Mouse (Mus musculus) E14TG2a.4 (cell line): Measurements from ENCODE around the gene Lgals7.

ENCODE experiments used
- H3K27me3 ChIP-seq: 2 replicates; pipeline ENCODE4 v1.6.1; 2014; ENCODE audit warnings: low read length, control low read depth; ENCODE audit not compliant: insufficient read depth
- H3K36me3 ChIP-seq: 2 replicates; pipeline ENCODE4 v1.6.1; 2014; ENCODE audit warnings: low read length, control low read depth; ENCODE audit not compliant: insufficient read depth
- H3K4me1 ChIP-seq: replicated peaks from 2 replicates; pipeline ENCODE4 v1.6.1; 2014; ENCODE audit warnings: low read depth, low read length, control low read depth
- H3K4me3 ChIP-seq: replicated peaks from 2 replicates; pipeline ENCODE4 v1.5.1; 2014; ENCODE audit warnings: mild to moderate bottlenecking, low read length
- H3K9me3 ChIP-seq: 2 replicates; pipeline ENCODE4 v1.6.1; 2014; ENCODE audit warnings: low read length, control low read depth
- CTCF ChIP-seq: conservative IDR thresholded peaks from 2 replicates; pipeline ENCODE4 v1.5.1; 2014; ENCODE audit warnings: low read length
- NANOG ChIP-seq: IDR thresholded peaks from 2 replicates; pipeline ENCODE4 v1.6.1; 2014; ENCODE audit warnings: borderline replicate concordance, low read length, mixed read lengths
- POU5F1 ChIP-seq: IDR thresholded peaks from 2 replicates; pipeline ENCODE4 v1.6.1; 2014; ENCODE audit warnings: low read length, borderline replicate concordance

Lgals7 gene

DNA sequence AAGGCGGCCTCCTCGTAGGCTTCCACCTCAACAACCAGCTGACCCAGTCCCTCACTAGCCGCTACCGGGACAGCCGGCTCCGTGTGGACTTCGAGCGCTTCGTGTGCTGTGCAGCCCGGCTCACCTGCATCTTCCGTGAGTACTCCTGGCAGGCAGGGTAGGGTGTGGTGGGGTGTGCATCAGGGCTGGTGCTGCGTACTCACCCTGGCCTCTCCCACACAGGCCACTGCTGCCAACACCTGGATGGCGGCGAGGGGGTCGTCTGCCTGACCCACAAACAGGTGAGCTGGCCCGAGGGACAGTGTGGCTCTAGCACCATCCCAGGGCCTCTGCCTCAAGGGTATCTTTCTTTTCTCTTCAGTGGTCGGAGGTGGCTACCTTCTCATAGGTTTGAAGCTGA lies 28.9 kb downstream of the Lgals7 start:
- Histone ChIP-seq H3K4me1 (peaks cover 61% of the 10 kb centered on the region), H3K9me3 (no peaks in the 10 kb centered on the region), H3K4me3 (no peak overlapping the region), H3K36me3 (peaks cover 78% of the 10 kb centered on the region), H3K27me3 (peaks cover 20% of the 10 kb centered on the region)
- no peak for TF ChIP-seq CTCF
- TF ChIP-seq NANOG: no peak
- TF ChIP-seq POU5F1: no peak

GRCm38 (mm10) chr7:28893643-28894265 lies 30.1 kb downstream of the Lgals7 start:
- peaks cover 8% of the 10 kb centered on the region for H3K27me3 ChIP-seq
- H3K9me3 ChIP-seq: no peaks in the 10 kb centered on the region
- peaks cover 90% of the 10 kb centered on the region for H3K36me3 ChIP-seq
- TF ChIP-seq POU5F1: no peak
- no peak for TF ChIP-seq CTCF
- TF ChIP-seq NANOG: no peak
- peaks cover 59% of the 10 kb centered on the region for H3K4me1 ChIP-seq
- no peak overlapping the region for H3K4me3 ChIP-seq

- Histone ChIP-seq H3K9me3 (no peaks in the 10 kb centered on the region), H3K36me3 (peaks cover 100% of the 10 kb centered on the region), H3K4me1 (peaks cover 51% of the 10 kb centered on the region), H3K27me3 (no peaks in the 10 kb centered on the region; the same call in 1 of the 2 replicates), H3K4me3 (no peak overlapping the region)
- no peak for TF ChIP-seq CTCF
Measured at GRCm38 (mm10) chr7:28894942-28895341, 31.3 kb downstream of the Lgals7 start.

DNA sequence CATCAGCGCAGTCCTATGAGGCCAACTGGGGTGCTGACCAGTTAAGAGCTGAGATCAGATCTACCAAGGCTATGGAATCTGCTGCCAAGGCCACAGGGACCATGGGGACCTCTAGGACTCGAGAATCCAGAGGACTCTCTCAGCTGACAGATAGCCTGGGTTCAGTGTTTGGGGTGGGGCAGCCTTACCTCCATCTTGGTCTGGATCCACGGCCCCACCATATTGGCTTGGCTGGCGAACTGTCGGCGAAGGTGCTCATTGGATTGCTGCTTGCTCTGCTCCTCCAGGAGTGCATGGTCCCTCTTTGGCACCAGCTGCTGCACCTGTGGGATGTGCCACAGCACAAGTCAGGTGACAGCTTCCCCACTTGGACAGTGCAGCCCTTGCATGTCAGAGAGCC lies 34.0 kb downstream of the Lgals7 start:
- H3K4me3 ChIP-seq: no peak overlapping the region
- TF ChIP-seq CTCF: no peak
- TF ChIP-seq NANOG: no peak
- no peak for TF ChIP-seq POU5F1

GRCm38 (mm10) chr7:28899972-28900371 lies 36.3 kb downstream of the Lgals7 start:
- TF ChIP-seq NANOG (no peak), CTCF (no peak), POU5F1 (no peak)
- H3K4me3 ChIP-seq: no peak overlapping the region
- peaks cover 57% of the 10 kb centered on the region for H3K4me1 ChIP-seq
- H3K9me3 ChIP-seq: no peaks in the 10 kb centered on the region
- peaks cover 100% of the 10 kb centered on the region for H3K36me3 ChIP-seq
- no peaks in the 10 kb centered on the region for H3K27me3 ChIP-seq

More for the DNA sequence above, 34.0 kb downstream of the Lgals7 start:
- Histone ChIP-seq H3K9me3 (no peaks in the 10 kb centered on the region), H3K27me3 (no peaks in the 10 kb centered on the region), H3K4me1 (peaks cover 53% of the 10 kb centered on the region), H3K36me3 (peaks cover 100% of the 10 kb centered on the region)

- H3K36me3 ChIP-seq: peaks cover 100% of the 10 kb centered on the region
- H3K9me3 ChIP-seq: no peaks in the 10 kb centered on the region
- H3K4me3 ChIP-seq: no peak overlapping the region
- no peaks in the 10 kb centered on the region for H3K27me3 ChIP-seq
- TF ChIP-seq NANOG (no peak), CTCF (no peak), POU5F1 (no peak)
- H3K4me1 ChIP-seq: peaks cover 45% of the 10 kb centered on the region
Measured at GRCm38 (mm10) chr7:28901311-28902125, 37.9 kb downstream of the Lgals7 start.

GRCm38 (mm10) chr7:28902180-28902579 lies 38.5 kb downstream of the Lgals7 start:
- Histone ChIP-seq H3K27me3 (no peaks in the 10 kb centered on the region), H3K36me3 (peaks cover 100% of the 10 kb centered on the region), H3K4me3 (no peak overlapping the region), H3K4me1 (peaks cover 40% of the 10 kb centered on the region), H3K9me3 (no peaks in the 10 kb centered on the region)
- no peak for TF ChIP-seq NANOG
- no peak for TF ChIP-seq POU5F1
- TF ChIP-seq CTCF: no peak

GRCm38 (mm10) chr7:28902809-28903208 lies 39.2 kb downstream of the Lgals7 start:
- Histone ChIP-seq H3K27me3 (no peaks in the 10 kb centered on the region), H3K4me3 (0 out of 2 replicates have a peak overlapping the region, but pooled peaks have one; percentile 10), H3K36me3 (peaks cover 100% of the 10 kb centered on the region), H3K4me1 (peaks cover 40% of the 10 kb centered on the region), H3K9me3 (no peaks in the 10 kb centered on the region)
- no peak for TF ChIP-seq NANOG
- TF ChIP-seq CTCF: no peak
- no peak for TF ChIP-seq POU5F1

- peaks cover 100% of the 10 kb centered on the region for H3K36me3 ChIP-seq
- H3K4me3 ChIP-seq: no peak overlapping the region
- H3K4me1 ChIP-seq: peaks cover 34% of the 10 kb centered on the region
- no peaks in the 10 kb centered on the region for H3K27me3 ChIP-seq
- H3K9me3 ChIP-seq: no peaks in the 10 kb centered on the region
- TF ChIP-seq POU5F1 (no peak), CTCF (no peak), NANOG (no peak)
Measured at GRCm38 (mm10) chr7:28903778-28904177, 40.1 kb downstream of the Lgals7 start.
